Mouse (Mus musculus) kidney, adult 2 months (tissue): ENCODE measurements at regions not wholly inside any gene's neighbourhood (a gene's known extent, or its start where the extent isn't known, plus 50 kb on each side); places are given as distances from the start of the nearest gene placed in this dataset.

Experiments
- CTCF ChIP-seq: fragments of 200-500 bp; conservative IDR thresholded peaks from 2 replicates; pipeline ENCODE4 v1.5.1; 2011; ENCODE audit warnings: low read depth, mild to moderate bottlenecking, control low read depth, low read length, moderate library complexity, mixed read lengths; ENCODE audit not compliant: insufficient read depth, insufficient read length
- POLR2A ChIP-seq: fragments of 200-500 bp; IDR thresholded peaks from one replicate; pipeline ENCODE4 v1.6.1; 2011; ENCODE audit warnings: low read depth, low read length, control low read depth

DNA sequence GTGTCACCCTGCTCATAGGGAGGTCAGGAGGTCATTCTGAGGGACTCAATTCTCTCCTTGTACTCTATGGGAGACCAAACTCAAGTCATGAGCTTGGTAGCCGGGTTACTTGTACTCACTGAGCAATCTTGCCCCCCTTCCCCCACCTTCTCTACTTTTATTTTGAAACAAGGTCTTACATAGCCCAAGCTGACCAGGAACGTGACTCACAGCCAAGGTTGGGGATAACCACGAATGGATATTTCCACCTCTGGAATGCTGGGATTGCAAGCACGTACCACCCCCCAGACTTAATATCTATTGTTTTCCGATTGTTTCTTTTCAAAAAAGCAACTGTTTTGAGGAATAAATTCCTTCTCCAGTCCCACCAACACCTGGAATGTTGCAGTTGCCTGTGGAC, 79.2 kb upstream of the Tbx3 start:
- no peak for TF ChIP-seq POLR2A
- no peak for TF ChIP-seq CTCF
